Mouse (Mus musculus): ENCODE measurements around the gene Ppp4r3a.

DNA sequence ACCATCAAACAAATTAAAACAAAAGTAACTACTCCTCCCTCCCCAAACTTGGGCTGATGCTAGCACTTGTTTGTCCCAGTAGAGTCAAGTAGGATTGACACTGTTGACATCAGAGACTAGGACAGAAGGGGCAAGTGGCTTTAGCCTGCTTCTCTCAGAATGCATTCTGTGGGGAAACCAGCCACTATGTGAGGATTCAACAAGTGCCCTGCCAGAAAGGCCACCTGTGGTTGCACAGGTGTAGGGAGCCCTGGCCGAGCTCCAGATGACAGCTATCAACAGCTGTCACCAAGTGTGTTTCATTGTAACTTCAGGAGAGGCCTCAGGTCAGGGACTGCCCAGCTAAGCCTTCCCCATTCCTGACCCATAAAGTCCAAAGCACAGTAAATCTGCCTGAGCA, 6.5 kb upstream of the Ppp4r3a start:
- TF ChIP-seq GATA1 (IDR thresholded peaks at IDR 0.05; ENCODE audit: low read length) (no peak), TAL1 (IDR thresholded peaks at IDR 0.05; ENCODE audit: low read length) (no peak)

All from erythroblast, embryonic 14.5 days (primary cell).